Mouse (Mus musculus): ENCODE data around the gene Gm20388. TPM values are rescaled to one million over a fixed set of nuclear protein-coding genes. Genes with fewer than 3 reads are reported as not detected.

Gene Gm20388
- polyA plus RNA-seq, 1 experiment from 2014 or later, result not detected

GRCm38 (mm10) chr8:122576648-122577022, 2666.0 kb downstream of the Gm20388 start, which contains the start of gene Aprt:
TSS of gene Aprt (minus strand) at chr8:122576909.
- Histone ChIP-seq H3K27me3 (no peaks in the 10 kb centered on the region), H3K4me3 (peak within 1 kb of the TSS; percentile 71), H3K27ac (peak within 1 kb of the TSS; percentile 83), H3K36me3 (peaks cover 33% of the 10 kb centered on the region), H3K9ac (peak within 1 kb of the TSS; percentile 79), H3K4me2 (replicated peaks) (peak within 1 kb of the TSS; percentile 85), H3K4me1 (peaks cover 41% of the 10 kb centered on the region), H3K9me3 (no peaks in the 10 kb centered on the region)
- under 1% methylated on average over 38 of the region's 39 CpGs for WGBS
- ATAC-seq (ENCODE audit: insufficient number of reproducible peaks, insufficient read depth, low FRiP score, low TSS enrichment), result peak; percentile 83

- H3K4me3 ChIP-seq, result peak overlapping the region; percentile 71
- no peaks in the 10 kb centered on the region for H3K27me3 ChIP-seq
- peak overlapping the region; percentile 83 for H3K27ac ChIP-seq
- no peak overlapping the region for H3K9ac ChIP-seq
- peaks cover 41% of the 10 kb centered on the region for H3K4me1 ChIP-seq
- peak overlapping the region; percentile 85 for H3K4me2 ChIP-seq (replicated peaks)
- H3K9me3 ChIP-seq, result no peaks in the 10 kb centered on the region
- 0 out of 2 replicates have a peak, but pooled peaks have one; percentile 44 for ATAC-seq (ENCODE audit: insufficient number of reproducible peaks, insufficient read depth, low FRiP score, low TSS enrichment)
- peaks cover 29% of the 10 kb centered on the region for H3K36me3 ChIP-seq
- WGBS, result 39% methylated on average over 10 of the region's 10 CpGs
These were observed 2666.5 kb downstream of the Gm20388 start for GRCm38 (mm10) chr8:122577116-122577515.

GRCm38 (mm10) chr8:122579196-122579595, 2668.6 kb downstream of the Gm20388 start:
- Histone ChIP-seq H3K4me3 (no peak overlapping the region), H3K9ac (no peak overlapping the region), H3K4me1 (peaks cover 41% of the 10 kb centered on the region), H3K4me2 (replicated peaks) (no peak overlapping the region), H3K9me3 (no peaks in the 10 kb centered on the region), H3K27me3 (no peaks in the 10 kb centered on the region), H3K27ac (peak overlapping the region; percentile 57; the same call in 1 of the 2 replicates), H3K36me3 (peaks cover 8% of the 10 kb centered on the region; the same call in 1 of the 2 replicates)
- 16% methylated on average over 7 of the region's 7 CpGs for WGBS
- ATAC-seq (ENCODE audit: insufficient number of reproducible peaks, insufficient read depth, low FRiP score, low TSS enrichment), result no peak

- peaks cover 25% of the 10 kb centered on the region for H3K4me1 ChIP-seq
These were observed 2670.3 kb downstream of the Gm20388 start for GRCm38 (mm10) chr8:122580926-122581325.

GRCm38 (mm10) chr8:122584981-122585380, 2674.3 kb downstream of the Gm20388 start:
- Histone ChIP-seq H3K27me3 (no peaks in the 10 kb centered on the region; the same call in 1 of the 2 replicates), H3K9ac (no peak overlapping the region), H3K4me3 (no peak overlapping the region), H3K36me3 (no peaks in the 10 kb centered on the region), H3K4me1 (peaks cover under 1% of the 10 kb centered on the region; the same call in 1 of the 2 replicates), H3K4me2 (replicated peaks) (no peak overlapping the region), H3K27ac (no peak overlapping the region), H3K9me3 (no peaks in the 10 kb centered on the region)
- 77% methylated on average over 9 of the region's 9 CpGs for WGBS
- no peak for ATAC-seq (ENCODE audit: insufficient number of reproducible peaks, insufficient read depth, low FRiP score, low TSS enrichment)

More at GRCm38 (mm10) chr8:122580926-122581325, 2670.3 kb downstream of the Gm20388 start:
- H3K9ac ChIP-seq, result no peak overlapping the region
- no peak overlapping the region for H3K4me3 ChIP-seq
- no peaks in the 10 kb centered on the region for H3K9me3 ChIP-seq
- H3K36me3 ChIP-seq, result no peaks in the 10 kb centered on the region
- 62% methylated on average over 15 of the region's 15 CpGs for WGBS
- ATAC-seq (ENCODE audit: insufficient number of reproducible peaks, insufficient read depth, low FRiP score, low TSS enrichment), result no peak
- H3K4me2 ChIP-seq (replicated peaks), result no peak overlapping the region
- no peaks in the 10 kb centered on the region; the same call in 1 of the 2 replicates for H3K27me3 ChIP-seq
- no peak overlapping the region for H3K27ac ChIP-seq

- no peak overlapping the region for H3K27ac ChIP-seq
- ATAC-seq (ENCODE audit: insufficient number of reproducible peaks, insufficient read depth, low FRiP score, low TSS enrichment), result no peak
- WGBS, result 49% methylated on average over 14 of the region's 14 CpGs
- no peak overlapping the region for H3K4me3 ChIP-seq
- H3K9me3 ChIP-seq, result no peaks in the 10 kb centered on the region
- no peaks in the 10 kb centered on the region for H3K4me1 ChIP-seq
- no peaks in the 10 kb centered on the region; the same call in 1 of the 2 replicates for H3K27me3 ChIP-seq
- no peak overlapping the region for H3K4me2 ChIP-seq (replicated peaks)
- H3K9ac ChIP-seq, result no peak overlapping the region
- no peaks in the 10 kb centered on the region for H3K36me3 ChIP-seq
These were observed 2674.8 kb downstream of the Gm20388 start for GRCm38 (mm10) chr8:122585411-122585891.

GRCm38 (mm10) chr8:122586171-122586570, 2675.5 kb downstream of the Gm20388 start:
- Histone ChIP-seq H3K27ac (no peak overlapping the region), H3K36me3 (no peaks in the 10 kb centered on the region), H3K4me2 (replicated peaks) (no peak overlapping the region), H3K27me3 (no peaks in the 10 kb centered on the region; the same call in 1 of the 2 replicates), H3K9me3 (no peaks in the 10 kb centered on the region), H3K9ac (no peak overlapping the region), H3K4me1 (no peaks in the 10 kb centered on the region), H3K4me3 (no peak overlapping the region)
- 47% methylated on average over 7 of the region's 7 CpGs for WGBS
- no peak for ATAC-seq (ENCODE audit: insufficient number of reproducible peaks, insufficient read depth, low FRiP score, low TSS enrichment)

- H3K4me2 ChIP-seq (replicated peaks), result no peak overlapping the region
- ATAC-seq (ENCODE audit: insufficient number of reproducible peaks, insufficient read depth, low FRiP score, low TSS enrichment), result no peak
- WGBS, result 83% methylated on average over 10 of the region's 10 CpGs
- H3K4me3 ChIP-seq, result no peak overlapping the region
- H3K27ac ChIP-seq, result no peak overlapping the region
- H3K4me1 ChIP-seq, result no peaks in the 10 kb centered on the region
- no peaks in the 10 kb centered on the region; the same call in 1 of the 2 replicates for H3K27me3 ChIP-seq
- H3K36me3 ChIP-seq, result no peaks in the 10 kb centered on the region
- no peaks in the 10 kb centered on the region for H3K9me3 ChIP-seq
- H3K9ac ChIP-seq, result no peak overlapping the region
These were observed 2676.1 kb downstream of the Gm20388 start for GRCm38 (mm10) chr8:122586749-122587148.

- Histone ChIP-seq H3K4me3 (no peak overlapping the region), H3K9me3 (no peaks in the 10 kb centered on the region), H3K4me1 (no peaks in the 10 kb centered on the region), H3K36me3 (no peaks in the 10 kb centered on the region), H3K27ac (no peak overlapping the region), H3K4me2 (replicated peaks) (no peak overlapping the region), H3K9ac (no peak overlapping the region), H3K27me3 (no peaks in the 10 kb centered on the region)
- WGBS, result 68% methylated on average over 12 of the region's 12 CpGs
- no peak for ATAC-seq (ENCODE audit: insufficient number of reproducible peaks, insufficient read depth, low FRiP score, low TSS enrichment)
These were observed 2682.6 kb downstream of the Gm20388 start for GRCm38 (mm10) chr8:122593240-122593639.

GRCm38 (mm10) chr8:122593783-122594507, 2683.3 kb downstream of the Gm20388 start:
- 72% methylated on average over 19 of the region's 19 CpGs for WGBS
- H3K9ac ChIP-seq, result no peak overlapping the region
- H3K4me2 ChIP-seq (replicated peaks), result no peak overlapping the region
- no peaks in the 10 kb centered on the region for H3K9me3 ChIP-seq
- no peak for ATAC-seq (ENCODE audit: insufficient number of reproducible peaks, insufficient read depth, low FRiP score, low TSS enrichment)
- H3K27me3 ChIP-seq, result no peaks in the 10 kb centered on the region
- no peak overlapping the region for H3K27ac ChIP-seq
- no peaks in the 10 kb centered on the region for H3K4me1 ChIP-seq
- no peaks in the 10 kb centered on the region for H3K36me3 ChIP-seq
- no peak overlapping the region for H3K4me3 ChIP-seq

GRCm38 (mm10) chr8:122596031-122596430, 2685.4 kb downstream of the Gm20388 start:
- 0 out of 2 replicates have a peak, but pooled peaks cover 6% of the 10 kb centered on the region for H3K36me3 ChIP-seq
- no peak overlapping the region for H3K9ac ChIP-seq
- no peaks in the 10 kb centered on the region for H3K4me1 ChIP-seq
- no peak overlapping the region for H3K27ac ChIP-seq
- H3K4me2 ChIP-seq (replicated peaks), result no peak overlapping the region
- ATAC-seq (ENCODE audit: insufficient number of reproducible peaks, insufficient read depth, low FRiP score, low TSS enrichment), result no peak
- WGBS, result 49% methylated on average over 4 of the region's 4 CpGs
- no peaks in the 10 kb centered on the region for H3K9me3 ChIP-seq
- H3K4me3 ChIP-seq, result no peak overlapping the region
- no peaks in the 10 kb centered on the region for H3K27me3 ChIP-seq

GRCm38 (mm10) chr8:122600666-122601065, 2690.0 kb downstream of the Gm20388 start:
- Histone ChIP-seq H3K4me2 (replicated peaks) (no peak overlapping the region), H3K27ac (no peak overlapping the region), H3K4me1 (no peaks in the 10 kb centered on the region), H3K36me3 (0 out of 2 replicates have a peak, but pooled peaks cover 6% of the 10 kb centered on the region), H3K4me3 (no peak overlapping the region), H3K9me3 (no peaks in the 10 kb centered on the region), H3K27me3 (no peaks in the 10 kb centered on the region), H3K9ac (no peak overlapping the region)
- 93% methylated on average over 9 of the region's 9 CpGs for WGBS
- ATAC-seq (ENCODE audit: insufficient number of reproducible peaks, insufficient read depth, low FRiP score, low TSS enrichment), result no peak
